Mouse (Mus musculus) liver, embryonic 14.5 days (tissue): ENCODE data around the gene Itpkb.

ENCODE experiments used
- CTCF ChIP-seq: IDR thresholded peaks from 2 replicates; pipeline ENCODE4 v1.5.1; 2016; ENCODE audit warnings: antibody characterized with exemption, low read depth, control low read depth
- EP300 ChIP-seq: IDR thresholded peaks from 2 replicates; pipeline ENCODE4 v1.6.1; 2016; ENCODE audit warnings: antibody characterized with exemption, low read depth

- no peak for TF ChIP-seq CTCF
- TF ChIP-seq EP300: no peak
Measured at GRCm38 (mm10) chr1:180444411-180444810, 114.1 kb downstream of the Itpkb start.
